Mouse (Mus musculus): ENCODE measurements around the gene Cntnap1.

GRCm38 (mm10) chr11:101167963-101168300 lies 2.4 kb upstream of the Cntnap1 start:
- no peak for TF ChIP-seq CTCF (IDR thresholded peaks at IDR 0.05; ENCODE audit: borderline replicate concordance, insufficient read depth, low read depth, low read length)
- no peak for TF ChIP-seq POLR2A (IDR thresholded peaks at IDR 0.05; ENCODE audit: borderline replicate concordance, insufficient read depth, low read length)

Data from cerebellum, adult 2 months (tissue).